Comparison of ENCODE assay signal across 14 mouse cellular contexts in genomic region chr17:93196846-93197245, GRCm38 (mm10). TPM values are rescaled to one million over a fixed set of nuclear protein-coding genes. Genes with fewer than 3 reads are reported as not detected.
DNase-seq lines count a peak whose midpoint lies in the region; ATAC-seq lines count a peak whose summit lies in the region.
"Had no signal": no experiment of that assay in that cellular context is flagged by ENCODE, and none has a peak within 500 bp of the region (broad histone marks: within the 10 kb centered on the region; RNA-seq: fewer than 3 reads in every experiment).

No protein-coding gene starts in this region.

- intact Hi-C loops in left cerebral cortex, postnatal 14 days (cut with DNase I): loop anchor here (10.0 kb wide), 1 partner anchor 568 kb away; no protein-coding TSS in a partner anchor
- intact Hi-C loops in left cerebral cortex, postnatal 36 days (cut with DNase I): no loop called here

- ATAC-seq in frontal cortex, adult (ENCODE audit: low TSS enrichment): peak; percentile 43; the same call in 1 of the 2 replicates
- ATAC-seq: CD4-positive, CD25-positive, alpha-beta regulatory T cell, adult 4 months had no signal

- no peak for DNase-seq in frontal cortex, postnatal 25 days (ENCODE audit: low spot score in 2 of 2)
- peak; percentile 46 to 55 for DNase-seq in left cerebral cortex, postnatal 14 days (ENCODE audit: low spot score in 2 of 2)
- DNase-seq in left cerebral cortex, postnatal 36 days (ENCODE audit: low spot score in 2 of 2): no peak
- peak; percentile 21 for DNase-seq in NIH3T3 (ENCODE audit: low read depth)
- DNase-seq in mesoderm, embryonic 11.5 days (ENCODE audit: low read depth, low spot score): peak; percentile 30
- no peak for DNase-seq in kidney, adult 9 months
- no peak for DNase-seq in lung, adult 18-20 months
- DNase-seq: cerebellum, adult 18-20 months; gastrocnemius, adult 2 months; heart, postnatal 10 days; kidney, postnatal 36 days had no signal

RNA-seq across cellular contexts. Expression of gene Adcyap1, which starts 2.0 kb away (rescaled TPM):
- 10 to 100 TPM; 36.6 to 41.5 TPM for total RNA-seq in left cerebral cortex, postnatal 14 days (2021)
- total RNA-seq in left cerebral cortex, postnatal 36 days (2021): 10 to 100 TPM; 32.7 to 44.1 TPM
- total RNA-seq: gastrocnemius, adult 2 months; heart, adult 8-10 months; heart, postnatal 10 days had no signal

Comparison
In these comparisons a context has a peak if more than half of its experiments do, and no peak if none do; other contexts are left out.
1. DNase-seq: peak in left cerebral cortex, postnatal 14 days (2 of 2), NIH3T3 (single experiment) and mesoderm, embryonic 11.5 days (single experiment); none in frontal cortex, postnatal 25 days (0 of 2), left cerebral cortex, postnatal 36 days (0 of 2), kidney, adult 9 months (single experiment) and lung, adult 18-20 months (0 of 2).